Mouse (Mus musculus) T-cell, adult 2 months (primary cell): Measurements from ENCODE around the gene Atox1.

Source experiments
- DNase-seq: peaks from one replicate; pipeline ENCODE4 v3.0.0; 2022; ENCODE audit warnings: low spot score

The Atox1 gene

DNA sequence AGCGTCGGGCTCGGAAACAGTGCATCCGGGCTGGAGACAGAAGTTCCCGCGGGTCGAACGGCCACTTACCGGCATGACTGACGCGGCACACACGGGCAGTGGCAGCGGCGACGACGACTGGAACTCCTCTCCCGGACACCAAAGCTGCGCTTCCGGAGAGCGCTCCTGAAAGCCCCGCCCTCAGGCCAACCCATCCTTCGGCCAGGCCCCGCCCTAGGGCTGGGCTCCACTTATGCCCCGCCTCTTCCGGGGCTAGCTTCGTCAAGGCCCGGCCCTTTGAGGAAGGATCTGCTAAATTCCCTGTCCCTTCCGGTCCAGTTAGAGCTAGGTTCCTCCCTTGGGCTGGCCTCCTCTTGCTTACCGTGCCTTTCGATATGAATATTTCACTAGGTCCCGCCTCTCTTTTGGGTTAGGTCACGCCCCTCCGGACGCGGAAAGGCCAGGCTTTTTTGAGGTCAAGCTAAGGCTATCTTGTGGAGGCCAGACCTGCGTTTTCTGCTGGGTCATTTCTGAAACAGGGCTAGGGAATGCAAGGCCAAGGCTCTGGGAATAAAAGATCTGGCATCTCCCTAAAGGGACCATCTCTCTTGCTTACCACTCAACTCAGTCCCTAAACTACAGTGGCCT is at the start of gene Atox1:
Atox1 (minus strand) TSS at position 221 of the 627 bp plus-strand sequence.
- peak; percentile 86 for DNase-seq

DNA sequence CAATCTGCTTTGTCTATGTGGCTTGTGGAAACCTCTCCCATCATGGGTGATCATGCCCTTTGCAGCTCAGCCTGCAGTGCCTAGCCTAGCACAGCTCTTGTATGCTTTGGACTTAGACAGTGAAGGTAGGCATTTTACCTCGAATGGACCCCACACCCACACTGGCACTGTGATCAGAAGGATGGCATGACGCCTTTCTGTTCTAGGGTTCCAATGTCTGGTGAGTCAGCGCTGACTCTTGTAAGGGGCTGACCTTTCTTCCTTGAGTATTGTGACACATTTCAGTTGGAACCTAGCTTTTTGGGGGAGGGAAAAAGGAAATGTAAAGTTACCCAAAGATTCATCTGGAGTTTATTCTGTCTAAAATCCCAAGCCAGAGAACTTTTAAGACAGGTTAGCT is 44.4 kb upstream of the Atox1 start:
- DNase-seq: no peak

DNA sequence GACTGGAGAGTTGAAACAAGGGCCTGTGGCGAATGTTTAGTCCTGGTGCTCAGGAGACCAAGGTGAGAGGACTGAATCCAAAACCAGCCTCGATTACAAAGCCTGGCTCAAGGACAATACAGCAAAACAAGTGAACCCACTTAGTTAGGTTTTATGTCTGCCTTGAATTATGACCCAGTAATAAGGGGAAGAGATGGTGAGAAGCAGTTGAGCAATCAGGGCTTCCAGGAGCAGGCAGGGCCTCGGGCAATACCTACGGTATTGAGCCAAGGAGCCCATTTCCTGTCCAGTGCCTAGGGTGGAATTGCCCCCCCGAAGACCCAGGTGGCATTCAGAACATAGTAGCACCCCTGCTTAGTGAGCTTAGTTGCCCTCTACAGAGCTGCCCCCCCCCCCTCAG is 41.8 kb upstream of the Atox1 start:
- no peak for DNase-seq

DNA sequence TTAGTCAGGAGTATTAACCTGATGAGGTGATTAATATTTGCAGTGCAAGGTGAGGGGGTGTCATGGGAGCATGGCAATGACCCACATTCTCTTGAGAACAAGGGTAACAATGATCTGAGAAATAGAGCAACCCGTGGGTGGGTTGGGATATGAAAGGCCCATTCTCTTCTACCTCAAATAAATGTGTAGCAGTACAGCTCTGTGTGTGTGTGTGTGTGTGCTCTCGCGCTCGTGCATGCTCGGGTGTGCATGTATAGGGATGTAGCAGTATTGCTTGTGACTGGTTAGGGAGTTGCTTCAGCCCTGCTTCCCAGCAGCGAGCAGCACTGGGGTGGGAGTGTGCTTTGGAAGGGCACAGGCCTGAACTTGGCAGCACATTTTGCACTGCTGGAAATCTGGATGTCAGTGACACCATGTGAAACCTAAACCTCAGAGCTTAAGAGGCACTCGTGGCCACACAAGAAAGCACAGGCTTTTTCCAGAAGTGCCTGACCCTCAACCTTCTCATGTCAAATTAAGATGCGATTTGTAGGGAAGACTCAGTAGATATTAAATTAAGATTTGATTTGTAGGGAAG is 41.0 kb upstream of the Atox1 start:
- DNase-seq: no peak

DNA sequence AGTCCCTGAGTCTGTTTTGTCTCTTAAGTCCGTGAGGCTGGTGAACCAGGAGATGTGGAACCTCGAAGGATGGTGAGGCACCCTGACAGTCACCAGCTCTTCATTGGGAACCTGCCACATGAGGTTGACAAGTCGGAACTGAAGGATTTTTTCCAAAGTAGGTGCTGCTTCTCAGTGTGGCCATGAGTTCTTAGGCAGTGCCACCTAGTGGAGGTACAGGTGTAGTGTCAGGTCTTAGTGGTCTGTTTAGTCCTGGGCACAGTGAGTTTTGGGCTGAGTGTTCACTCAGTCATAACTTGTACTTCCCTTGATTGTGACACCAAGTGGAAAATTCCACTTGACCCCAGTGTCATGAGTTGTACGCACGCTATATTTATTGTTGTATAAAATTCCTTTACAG is 36.8 kb upstream of the Atox1 start:
- DNase-seq: peak; percentile 30

DNA sequence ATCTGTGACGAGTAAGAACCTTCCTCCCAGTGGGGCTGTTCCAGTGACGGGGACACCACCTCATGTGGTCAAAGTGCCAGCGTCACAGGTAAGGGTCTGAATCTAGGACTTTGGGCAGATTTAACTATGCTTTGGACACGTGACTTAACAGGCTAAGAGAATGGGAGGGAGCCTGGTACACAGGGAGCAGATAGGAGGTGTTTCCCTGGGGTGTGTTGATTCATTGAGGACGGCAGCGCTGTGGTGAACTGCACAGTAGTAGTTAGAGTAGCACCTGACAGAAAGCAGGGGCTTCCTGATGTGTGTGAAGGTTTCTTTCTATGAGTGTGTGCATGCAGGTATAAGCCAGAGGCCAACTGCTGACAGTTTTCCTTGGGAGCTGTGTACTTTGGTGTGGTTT is 35.1 kb upstream of the Atox1 start:
- DNase-seq: no peak

DNA sequence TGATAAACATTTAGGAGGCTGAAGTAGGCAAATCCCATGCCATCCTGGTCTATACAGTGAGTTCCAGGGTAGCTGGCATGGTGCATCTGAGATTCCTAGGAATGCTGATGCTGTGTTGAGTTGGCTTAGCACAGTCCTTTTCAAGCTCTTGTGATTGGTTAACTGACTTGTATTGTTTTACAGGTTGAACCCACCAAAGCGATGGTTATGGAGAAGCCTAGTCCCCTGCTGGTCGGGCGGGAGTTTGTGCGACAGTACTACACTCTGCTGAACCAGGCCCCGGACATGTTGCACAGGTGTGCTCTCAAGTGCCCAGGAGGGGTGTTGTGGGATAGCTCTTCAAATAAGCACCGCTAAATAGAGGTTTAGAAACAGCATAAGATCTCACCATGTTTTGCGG is 24.4 kb upstream of the Atox1 start:
- no peak for DNase-seq

DNA sequence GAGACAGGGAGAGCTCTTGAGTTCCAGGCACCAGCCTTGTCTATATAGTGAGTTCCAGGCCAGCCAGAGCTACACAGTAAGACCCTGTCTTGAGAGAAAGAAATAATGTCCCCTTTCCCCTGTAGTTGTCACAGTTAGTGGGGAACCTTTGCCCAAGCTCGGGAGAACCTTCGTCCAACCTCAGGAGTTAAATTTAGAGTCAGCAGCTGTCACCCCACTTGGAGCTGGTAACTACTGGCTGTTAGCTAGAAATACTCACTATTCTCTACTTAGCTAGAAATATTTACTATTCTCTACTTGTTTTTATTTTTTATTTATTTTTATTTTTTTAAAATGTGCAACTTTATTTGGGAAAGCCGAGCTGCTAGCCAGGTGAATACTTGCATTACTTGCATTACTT is 12.2 kb upstream of the Atox1 start:
- DNase-seq: no peak

DNA sequence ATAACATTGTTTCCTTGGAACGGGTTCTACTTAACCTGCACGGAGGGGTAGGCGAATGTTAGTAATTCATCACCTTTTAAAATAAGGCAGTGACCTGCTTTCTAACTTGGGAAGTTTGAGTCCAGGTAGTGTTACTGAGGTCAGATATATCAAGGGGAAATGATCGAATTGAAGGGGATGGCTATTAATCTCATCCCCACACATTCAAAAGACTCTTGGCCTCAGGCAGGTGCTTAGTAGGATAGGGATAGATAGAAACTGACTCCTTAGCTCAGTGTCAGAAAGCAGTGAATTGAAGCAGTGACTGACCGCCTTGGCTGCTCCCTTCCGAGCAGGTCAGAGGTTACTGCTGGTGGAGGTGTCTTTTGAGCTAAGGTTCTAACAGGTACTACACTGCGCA is 10.4 kb upstream of the Atox1 start:
- no peak for DNase-seq

DNA sequence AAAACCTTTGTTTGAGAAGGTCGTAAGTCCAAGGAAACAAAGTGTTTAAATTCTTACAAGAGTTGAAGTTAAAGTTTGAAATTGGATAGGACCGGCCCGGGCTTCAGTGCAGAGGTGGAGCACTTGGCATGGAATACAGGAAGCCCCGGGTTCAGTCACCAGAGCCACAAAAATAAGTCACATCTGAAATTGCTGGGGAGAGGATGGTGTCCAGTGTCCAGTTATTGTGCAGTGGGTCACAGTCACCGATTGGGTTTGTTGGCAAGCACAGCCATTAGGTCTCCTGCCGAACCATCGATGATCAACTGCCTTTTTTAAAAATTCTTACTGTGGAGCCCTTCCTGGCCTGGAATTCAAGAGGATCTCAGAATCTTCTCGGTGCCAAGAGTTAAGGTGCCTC is 9.7 kb upstream of the Atox1 start:
- DNase-seq: no peak

DNA sequence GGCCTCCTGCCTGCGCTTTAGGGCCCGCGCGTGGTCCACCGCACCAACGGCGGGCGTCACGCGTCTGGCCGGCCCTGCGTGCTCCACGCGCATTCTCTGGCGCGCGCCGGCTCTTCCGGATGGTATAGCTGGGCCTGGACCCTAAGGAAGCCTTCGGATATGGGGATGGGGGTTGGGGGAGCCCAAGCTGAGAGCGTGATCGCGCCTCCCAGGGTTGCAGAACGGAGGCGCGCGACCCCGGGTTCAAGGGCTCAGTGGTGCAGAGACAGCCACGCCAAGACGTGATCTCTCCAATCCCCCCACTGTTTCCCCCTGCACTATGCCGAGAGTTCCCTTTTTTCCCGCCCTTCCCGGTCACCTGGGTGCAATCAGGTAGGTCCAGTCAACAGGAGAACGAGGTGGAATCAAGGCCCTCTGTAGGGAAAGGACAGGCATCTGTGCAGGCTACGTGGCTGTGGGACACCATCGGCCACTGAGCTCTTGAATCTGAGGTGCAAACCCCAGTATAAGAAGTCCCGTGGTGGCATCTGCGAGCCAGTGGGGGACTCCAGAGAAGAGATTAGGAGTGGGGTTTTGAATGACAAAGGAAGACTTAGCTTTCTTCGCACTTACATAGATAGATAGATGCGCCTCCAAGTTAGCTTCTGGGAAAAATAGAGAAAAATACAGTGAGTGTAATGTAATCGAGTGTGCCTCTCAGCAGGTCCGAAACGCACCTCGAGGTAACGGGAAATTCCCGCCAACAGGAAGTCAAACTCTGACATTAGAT is 9.1 kb upstream of the Atox1 start:
- DNase-seq: peak; percentile 22

DNA sequence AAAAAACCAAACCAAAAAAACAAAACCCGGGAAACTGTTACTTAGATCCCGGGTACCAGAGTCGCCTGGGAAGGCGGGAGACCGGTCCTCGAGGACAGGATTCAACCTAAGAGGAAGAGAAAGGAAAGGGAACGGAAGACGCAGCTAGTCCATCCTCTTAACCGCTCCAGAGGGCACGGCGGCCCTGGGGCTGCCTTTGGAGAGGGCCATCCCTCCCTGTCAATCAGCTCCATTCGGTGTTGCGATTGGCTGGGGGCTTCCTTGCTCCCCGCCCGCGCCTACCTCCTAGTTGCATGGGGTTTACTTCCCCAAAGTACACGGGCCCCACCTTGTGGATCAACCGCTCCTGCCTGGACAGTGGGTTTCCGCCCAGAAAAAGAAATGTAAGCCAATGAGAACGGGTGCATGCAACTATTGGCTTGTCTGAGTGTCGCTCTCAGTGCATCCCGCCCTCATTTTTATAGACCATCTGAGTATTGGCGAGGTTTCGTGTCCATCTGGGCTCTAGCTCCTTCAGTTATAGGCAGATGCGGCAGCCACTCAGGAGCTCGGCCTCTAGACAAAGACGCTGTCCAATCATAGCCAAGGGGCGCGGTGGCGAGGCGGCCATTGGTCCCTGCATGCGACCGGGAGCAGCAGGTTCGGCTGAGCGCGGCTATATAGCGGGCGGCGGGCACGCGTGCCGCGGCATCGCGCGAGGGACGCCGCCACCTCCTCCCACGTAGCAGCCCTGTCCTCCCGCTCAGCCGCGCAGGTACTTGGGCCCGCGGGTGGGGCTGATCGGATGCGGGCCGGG is 8.2 kb upstream of the Atox1 start, which contains the start of gene G3bp1:
G3bp1 (plus strand) TSS at position 638 of the 796 bp plus-strand sequence.
- DNase-seq: peak; percentile 99

DNA sequence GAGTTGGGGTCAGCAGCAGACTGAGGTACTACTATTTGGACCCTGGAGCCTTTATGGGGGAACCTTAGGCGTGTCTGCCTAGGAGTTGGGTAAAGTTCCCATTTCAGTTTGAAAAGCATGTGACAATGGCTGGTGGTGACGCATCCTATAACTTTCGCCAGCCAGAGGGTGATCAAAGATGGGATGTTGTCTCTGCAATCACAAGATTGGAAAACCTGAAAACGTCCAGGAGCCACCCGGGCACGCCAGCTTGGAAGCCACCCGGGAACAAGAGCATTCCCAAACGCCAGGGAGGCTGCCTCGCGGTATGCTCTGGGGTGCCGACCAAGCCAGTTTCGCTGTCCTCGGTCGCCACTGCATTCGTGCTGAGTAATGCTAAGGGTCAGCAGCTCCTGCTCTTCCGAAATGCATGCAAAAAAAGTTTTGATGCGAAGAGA is 7.6 kb upstream of the Atox1 start:
- no peak for DNase-seq

DNA sequence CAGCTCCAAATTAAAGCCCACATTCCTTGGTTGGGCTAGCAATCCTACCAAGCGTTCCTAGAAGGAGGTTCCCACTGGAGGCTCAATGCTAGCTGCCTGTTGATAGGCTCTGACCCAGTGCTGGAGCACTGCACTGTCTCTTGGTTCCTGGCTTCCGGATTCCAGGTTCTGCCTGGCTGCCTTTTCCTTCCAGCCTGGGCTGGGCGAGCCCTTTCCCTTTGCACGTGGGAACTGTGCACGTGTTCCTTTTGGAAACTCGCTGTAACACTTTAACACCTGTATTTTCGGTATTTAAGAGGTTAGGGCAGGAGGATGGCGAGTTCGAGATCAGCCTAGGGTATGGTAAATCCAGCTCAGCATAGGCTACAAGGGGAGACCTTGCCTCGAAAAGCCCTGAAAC is 7.0 kb upstream of the Atox1 start:
- DNase-seq: no peak

DNA sequence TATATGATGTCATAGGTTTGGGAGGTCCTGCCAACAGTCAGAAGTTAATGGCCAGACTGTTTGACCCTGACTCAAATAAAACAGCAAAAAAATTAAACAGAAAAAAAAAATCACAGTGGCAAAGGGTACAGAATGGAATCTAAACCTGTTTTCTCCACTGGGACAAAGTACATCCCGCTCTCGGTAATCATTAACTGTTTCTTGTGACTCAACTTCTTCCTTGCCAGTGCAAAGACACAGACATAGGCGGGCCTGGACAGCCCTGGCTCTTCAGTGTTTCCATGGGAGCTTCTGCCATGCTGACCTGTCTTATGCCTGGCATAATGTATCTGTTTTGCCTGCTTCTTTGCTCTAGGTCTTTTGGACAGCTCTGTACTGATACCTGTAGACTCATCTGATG is 4.1 kb upstream of the Atox1 start:
- DNase-seq: no peak

DNA sequence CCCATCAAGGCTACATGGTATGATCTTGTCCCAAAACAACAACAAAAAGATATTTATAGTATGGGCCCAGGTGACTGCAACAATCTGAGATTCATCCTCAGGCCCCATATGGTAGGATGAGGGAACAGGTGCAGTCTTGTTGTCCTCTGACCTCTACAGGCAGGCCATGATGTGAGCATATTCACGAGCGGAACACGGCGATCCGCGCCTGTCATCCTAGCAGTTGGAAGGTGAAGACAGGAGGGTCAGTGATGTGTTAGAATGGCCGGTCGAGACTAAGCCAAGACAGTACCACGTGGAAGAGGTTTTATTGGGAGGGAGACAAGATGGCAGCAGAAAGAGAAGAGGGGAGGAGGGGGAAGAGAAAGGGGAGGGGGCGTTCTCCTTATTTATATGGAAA is 3.7 kb upstream of the Atox1 start:
- DNase-seq: no peak

DNA sequence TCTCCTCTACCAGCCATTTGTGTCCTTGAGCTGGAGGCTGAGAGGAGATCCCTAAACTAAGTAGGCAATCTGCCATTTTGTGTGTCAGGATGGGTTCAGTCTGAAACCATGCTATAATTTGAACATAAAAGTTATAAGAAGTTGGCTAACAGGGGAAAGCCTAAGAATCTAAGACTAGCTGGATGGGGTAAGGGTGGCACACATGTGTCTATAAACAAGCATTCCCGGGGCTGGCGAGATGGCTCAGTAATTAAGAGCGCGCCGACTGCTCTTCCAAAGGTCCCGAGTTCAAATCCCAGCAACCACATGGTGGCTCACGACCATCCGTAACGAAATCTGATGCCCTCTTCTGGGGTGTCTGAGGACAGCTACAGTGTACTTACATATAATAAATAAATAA is 1.1 kb upstream of the Atox1 start:
- DNase-seq: no peak

DNA sequence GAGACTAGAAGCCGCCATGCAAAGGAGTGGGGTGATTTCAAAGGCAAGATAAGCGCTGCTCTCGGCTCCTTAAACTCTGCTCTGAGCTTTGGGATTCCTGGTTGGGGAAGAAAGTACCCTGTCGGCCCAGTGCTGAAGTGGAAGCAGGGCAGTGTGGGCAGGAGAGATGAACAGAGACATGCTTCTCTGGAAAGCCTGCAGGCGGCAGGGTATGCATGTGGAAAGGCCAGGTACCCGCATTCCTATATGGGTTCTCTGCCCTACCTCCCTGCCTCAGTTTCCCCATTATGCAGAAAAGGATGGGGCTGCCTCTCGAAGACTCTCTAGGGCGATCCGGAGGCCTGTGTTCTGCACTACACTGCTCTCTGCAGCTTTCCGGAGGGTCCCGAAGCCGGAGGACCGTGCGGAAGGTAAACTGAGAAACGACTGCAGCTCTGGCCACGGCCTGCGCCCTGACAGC is 450 bp downstream of the Atox1 start:
- DNase-seq: peak; percentile 10

DNA sequence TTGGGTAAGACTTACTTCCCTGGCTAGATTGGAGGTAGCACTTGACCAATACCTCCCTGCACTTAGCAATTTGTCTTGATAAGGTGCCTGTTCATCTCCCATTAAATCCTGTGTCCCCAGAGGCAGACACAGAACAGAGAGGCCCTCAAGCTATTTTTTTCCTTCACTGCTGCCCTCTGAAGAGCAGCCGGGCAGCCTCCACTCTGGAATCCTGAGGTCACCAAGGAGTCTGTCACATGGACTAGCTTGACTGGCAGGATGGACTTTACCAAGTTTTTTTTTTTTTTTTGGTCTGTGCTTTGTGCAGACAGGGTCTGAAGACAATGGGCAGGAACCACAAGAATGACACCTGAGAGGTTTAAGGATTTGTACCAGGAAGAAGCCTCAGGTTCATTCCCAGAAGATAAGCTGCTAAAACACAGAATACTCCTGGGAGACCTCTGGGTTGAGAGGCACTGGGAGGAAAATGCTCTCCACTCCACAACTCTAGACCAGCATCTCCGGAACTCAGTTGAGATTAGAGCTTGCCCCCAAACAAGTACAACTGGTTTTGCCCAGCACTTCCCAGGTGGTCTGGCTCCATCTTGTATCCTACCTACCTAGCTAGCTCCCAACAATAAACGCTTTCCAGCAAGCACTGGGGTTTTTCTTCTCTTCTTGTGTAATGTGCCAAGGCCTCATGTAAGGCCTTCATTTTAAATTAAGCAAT is 1.0 kb downstream of the Atox1 start:
- DNase-seq: no peak

DNA sequence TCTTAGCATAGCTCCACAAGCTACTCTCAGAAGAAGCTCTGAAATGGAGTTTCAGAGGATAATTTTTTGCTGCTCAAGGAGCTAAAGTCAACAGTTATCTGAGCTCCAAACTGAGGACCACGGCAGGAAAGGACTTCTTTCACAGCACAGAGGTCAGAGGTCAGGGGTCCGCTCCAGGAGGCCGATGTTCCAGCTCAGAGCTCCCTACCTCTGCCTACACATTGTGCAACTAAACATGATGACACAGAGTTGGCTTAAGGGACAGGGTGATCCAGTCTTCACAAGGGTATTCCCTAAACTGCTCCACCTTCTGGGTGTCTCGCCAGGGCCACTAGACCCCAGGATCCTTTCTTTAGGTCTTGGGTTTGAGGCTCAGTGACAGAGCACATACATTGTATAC is 2.5 kb downstream of the Atox1 start:
- DNase-seq: no peak

DNA sequence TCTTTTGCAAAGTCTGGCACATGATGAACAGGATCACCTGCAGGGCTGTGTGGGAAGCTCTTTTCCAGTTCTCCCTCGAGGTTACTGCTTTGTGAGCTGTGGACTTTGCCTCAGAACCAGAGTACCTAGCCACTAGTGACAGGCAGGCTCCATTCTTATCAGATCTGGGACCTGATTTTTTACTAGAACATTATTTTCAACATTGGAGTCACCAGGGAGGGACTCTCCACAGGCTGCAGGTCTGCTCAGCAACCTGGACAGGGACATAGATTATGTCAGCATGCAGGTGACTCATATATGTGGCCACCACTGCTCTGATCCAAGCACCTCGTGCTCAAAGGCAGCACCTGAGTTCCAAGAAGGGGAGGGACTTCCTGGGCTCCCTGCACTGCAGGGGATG is 5.9 kb downstream of the Atox1 start:
- no peak for DNase-seq

DNA sequence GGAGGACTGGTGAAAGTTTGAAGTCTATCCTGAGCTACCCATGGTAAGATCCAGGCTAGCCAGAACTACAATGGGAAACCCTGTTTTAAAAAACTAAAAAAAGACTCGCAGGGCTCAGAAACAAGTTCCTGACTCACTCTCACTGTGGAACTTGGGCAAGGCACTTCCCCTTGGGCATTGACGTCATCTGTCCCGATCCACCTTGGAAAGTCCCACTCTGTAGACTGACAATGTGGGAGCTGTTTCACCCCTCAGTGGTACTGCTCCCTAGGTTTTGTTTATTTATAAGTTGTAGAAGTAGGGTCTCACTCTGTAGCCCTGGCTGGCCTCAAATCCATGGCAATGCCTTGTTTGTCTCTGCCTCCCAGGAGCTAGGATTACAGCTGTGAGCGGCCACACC is 7.4 kb downstream of the Atox1 start:
- no peak for DNase-seq
